ENCODE assay signal across 19 mouse cellular contexts in genomic region chr8:84015833-84016232, GRCm38 (mm10). TPM values are rescaled to one million over a fixed set of nuclear protein-coding genes. Genes with fewer than 3 reads are reported as not detected.
"Had no signal": no experiment of that assay in that cellular context is flagged by ENCODE, and none has a peak within 500 bp of the region (broad histone marks: within the 10 kb centered on the region; RNA-seq: fewer than 3 reads in every experiment).

No protein-coding gene starts in this region.

- DNase-seq: kidney, adult 8-10 months; kidney, postnatal 36 days; liver, embryonic 13.5 days; lung, adult 2 months; lung, postnatal 14 days; right cerebral cortex, adult 18-20 months; right cerebral cortex, postnatal 25 days; thymus, postnatal 36 days had no signal

- ATAC-seq: intestine, embryonic 16.5 days; midbrain, embryonic 16.5 days had no signal

- H3K9ac ChIP-seq: liver, embryonic 13.5 days; neural tube, embryonic 15.5 days had no signal

- H3K9me3 ChIP-seq: limb, embryonic 10.5 days; liver, embryonic 13.5 days; neural tube, embryonic 15.5 days had no signal

- H3K4me2 ChIP-seq: liver, embryonic 13.5 days; midbrain, embryonic 11.5 days; neural tube, embryonic 15.5 days had no signal

- H3K4me3 ChIP-seq: left cerebral cortex, adult 2 months; limb, embryonic 10.5 days; liver, embryonic 13.5 days; megakaryocyte, embryonic 14.5 days; myocyte; neural tube, embryonic 15.5 days had no signal

- H3K27ac ChIP-seq: left cerebral cortex, adult 2 months; limb, embryonic 10.5 days; liver, embryonic 13.5 days; macrophage; neural tube, embryonic 15.5 days had no signal

- H3K36me3 ChIP-seq: limb, embryonic 10.5 days; liver, embryonic 13.5 days; neural tube, embryonic 15.5 days had no signal

RNA-seq across cellular contexts. Expression of gene 2210011C24Rik, which starts 3.9 kb away (rescaled TPM):
- total RNA-seq: layer of hippocampus, postnatal 10 days had no signal
- polyA plus RNA-seq: limb, embryonic 10.5 days; liver, embryonic 13.5 days; midbrain, embryonic 11.5 days; neural tube, embryonic 11.5 days had no signal

RNA-seq across cellular contexts. Expression of gene 1700067K01Rik, which starts 14.5 kb away (rescaled TPM):
- polyA plus RNA-seq: macrophage had no signal
